Mouse (Mus musculus): ENCODE data around the gene Slc4a2.

Gene Slc4a2

DNA sequence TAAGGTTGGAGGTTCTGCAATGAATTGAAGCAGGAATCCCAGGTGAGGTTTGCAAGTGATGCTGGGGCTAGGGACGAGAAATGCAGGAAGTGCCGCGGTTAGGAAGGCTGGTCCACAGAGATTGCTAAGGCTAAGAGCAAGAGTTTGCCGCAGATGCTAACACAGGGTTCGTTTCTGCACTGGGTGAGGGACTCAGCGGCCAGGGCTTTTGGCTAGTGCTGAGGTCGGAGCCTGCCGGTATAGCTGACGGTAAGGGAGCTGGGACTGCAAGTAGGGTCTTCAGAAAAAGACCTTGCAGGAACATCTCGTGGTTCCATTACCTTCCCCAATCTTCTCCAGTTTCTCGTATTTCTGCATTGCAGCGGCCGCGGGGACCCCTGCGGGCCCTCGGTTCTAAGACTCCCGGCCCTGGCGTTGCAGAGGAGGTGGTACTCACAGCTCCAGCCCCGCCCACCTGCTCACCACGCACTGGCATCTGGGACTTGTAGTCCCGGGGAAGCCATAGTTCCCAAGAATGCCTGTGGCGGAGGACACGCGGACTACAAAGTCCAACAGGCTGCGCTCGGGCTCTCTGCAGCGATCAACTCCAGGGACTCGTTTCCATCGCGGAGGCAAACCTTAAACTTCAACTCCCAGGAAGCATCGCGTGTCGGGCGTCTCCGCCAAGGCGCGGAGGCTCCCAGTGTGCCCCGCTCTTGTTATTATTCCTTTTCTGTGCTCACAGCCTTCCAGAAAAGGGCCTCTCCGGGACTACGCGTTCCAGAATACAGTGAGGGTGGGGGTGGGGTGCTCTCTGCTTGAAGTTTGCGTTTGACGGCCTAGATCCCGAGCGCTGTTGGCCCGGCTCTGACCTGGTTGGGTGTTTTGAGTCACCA is at the start of gene Slc4a2, which contains the start of gene Cdk5:
Slc4a2 (plus strand) TSS at position 709 of the 875 bp plus-strand sequence.
Cdk5 (minus strand) TSS at position 402 of the 875 bp plus-strand sequence.
- DNase-seq, result peak; percentile 98 to 100

GRCm38 (mm10) chr5:24374216-24374615 is 49.4 kb upstream of the Slc4a2 start:
- no peak for DNase-seq

GRCm38 (mm10) chr5:24374666-24375328 is 48.8 kb upstream of the Slc4a2 start:
- DNase-seq, result no peak

DNA sequence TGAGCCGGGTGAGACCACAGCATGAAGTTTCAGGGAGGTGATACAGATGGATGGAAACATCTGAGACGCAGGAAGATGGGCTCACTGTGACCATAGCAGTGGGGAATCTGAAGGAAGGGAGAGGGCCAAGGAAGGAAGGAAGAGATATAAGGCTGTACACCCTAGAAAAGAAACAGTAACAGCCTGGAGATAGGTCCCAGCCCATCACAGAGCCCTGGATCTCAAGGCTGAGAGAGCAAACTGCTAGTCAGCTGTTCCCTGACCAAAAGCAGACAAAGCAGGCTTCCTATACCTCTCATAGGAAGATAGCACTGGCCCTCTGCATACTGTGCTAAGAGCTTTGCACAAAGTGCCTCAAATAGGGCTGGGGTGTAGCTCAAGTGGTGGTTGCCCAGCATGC is 44.9 kb upstream of the Slc4a2 start:
- DNase-seq, result no peak

- DNase-seq, result no peak
These were observed 44.1 kb upstream of the Slc4a2 start for GRCm38 (mm10) chr5:24379501-24379900.

GRCm38 (mm10) chr5:24380499-24380898 is 43.1 kb upstream of the Slc4a2 start:
- DNase-seq, result no peak

DNA sequence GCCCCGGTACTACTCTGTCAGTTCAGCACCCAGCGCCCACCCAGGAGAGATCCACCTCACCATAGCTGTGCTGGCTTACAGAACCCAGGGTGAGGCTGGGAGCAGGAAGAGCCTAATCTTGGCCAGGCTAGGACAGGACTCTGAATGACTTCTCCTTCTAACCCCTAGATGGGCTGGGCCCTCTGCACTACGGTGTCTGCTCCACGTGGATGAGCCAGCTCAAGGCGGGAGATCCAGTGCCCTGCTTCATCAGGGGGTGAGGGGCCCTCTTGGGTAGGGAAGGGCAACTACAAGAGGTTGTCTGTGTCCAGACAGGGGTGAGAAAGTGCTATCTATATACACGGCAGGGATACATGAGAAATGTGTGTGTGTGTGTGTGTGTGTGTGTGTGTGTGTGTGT is 42.2 kb upstream of the Slc4a2 start:
- DNase-seq, result no peak

- DNase-seq, result no peak
These were observed 41.6 kb upstream of the Slc4a2 start for GRCm38 (mm10) chr5:24381988-24382387.

DNA sequence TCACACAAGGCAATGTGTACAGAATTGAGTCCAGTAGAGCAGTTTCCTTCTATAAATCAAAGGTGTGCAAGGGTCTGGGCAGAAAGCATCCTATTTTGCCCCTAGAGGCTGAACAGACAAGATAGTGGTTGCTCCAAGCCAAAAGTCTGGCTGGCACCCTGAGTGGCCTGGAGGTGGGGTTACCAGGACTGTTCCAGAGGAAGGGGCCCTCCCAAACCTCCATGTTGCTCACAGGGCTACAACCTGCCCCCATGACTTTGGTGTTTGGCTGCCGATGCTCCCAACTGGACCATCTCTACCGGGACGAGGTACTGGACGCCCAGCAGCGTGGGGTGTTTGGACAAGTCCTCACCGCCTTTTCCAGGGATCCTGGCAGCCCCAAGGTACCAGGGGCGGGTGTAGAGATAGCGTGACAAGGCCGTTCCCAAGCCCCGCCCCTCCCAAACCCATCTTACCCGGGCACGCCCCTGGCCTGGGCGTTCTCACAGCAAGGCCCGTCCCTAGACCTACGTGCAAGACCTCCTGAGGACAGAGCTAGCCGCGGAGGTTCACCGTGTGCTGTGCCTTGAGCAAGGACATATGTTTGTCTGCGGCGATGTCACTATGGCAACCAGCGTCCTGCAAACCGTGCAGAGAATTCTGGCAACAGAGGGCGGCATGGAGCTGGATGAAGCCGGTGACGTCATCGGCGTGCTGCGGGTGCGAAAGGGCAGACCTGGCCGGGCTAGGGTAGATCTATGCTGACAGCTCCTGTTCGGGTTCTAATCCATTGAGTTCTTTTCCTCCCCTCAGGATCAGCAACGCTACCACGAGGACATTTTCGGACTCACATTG is 40.4 kb upstream of the Slc4a2 start:
- peak; percentile 98 for DNase-seq

DNA sequence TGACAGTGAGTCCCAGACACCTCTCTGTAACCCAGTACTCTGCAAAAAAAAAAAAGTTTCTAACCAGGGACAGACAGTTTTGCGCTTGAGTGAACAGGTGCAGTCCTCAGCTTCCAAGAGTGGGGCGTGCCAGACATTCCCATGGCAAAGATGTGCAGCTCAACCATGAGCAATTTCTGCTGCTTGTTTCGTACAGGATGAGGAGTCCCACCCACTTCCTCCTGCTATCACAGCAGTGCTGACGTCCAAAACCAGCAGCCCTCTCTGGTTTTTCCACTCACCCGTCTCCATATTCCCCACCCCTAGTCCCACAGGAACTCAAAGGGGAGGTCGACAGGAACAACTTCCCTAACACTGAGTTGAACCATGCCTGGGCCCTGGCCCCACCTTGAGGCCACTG is 39.2 kb upstream of the Slc4a2 start:
- DNase-seq, result no peak

DNA sequence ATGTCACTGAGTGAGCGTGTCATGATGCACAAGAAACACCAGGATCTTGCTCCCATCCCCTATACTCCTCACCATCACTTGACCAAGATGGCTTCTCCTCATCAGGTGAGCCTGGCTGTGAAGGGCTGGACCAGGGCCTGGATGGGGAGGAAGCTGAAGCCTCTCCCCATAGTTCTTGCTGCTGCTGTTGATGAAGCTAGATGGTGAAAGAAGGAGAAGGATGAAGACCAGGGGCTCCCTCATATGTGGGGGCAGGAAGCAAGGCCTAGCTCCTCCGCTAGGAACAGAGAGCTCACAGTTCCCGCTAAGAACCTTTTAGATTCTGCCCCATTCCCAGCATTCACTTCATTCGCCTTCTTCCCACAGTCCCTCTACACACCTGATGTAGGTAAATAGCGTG is 38.3 kb upstream of the Slc4a2 start:
- no peak for DNase-seq

GRCm38 (mm10) chr5:24385887-24386550 is 37.6 kb upstream of the Slc4a2 start:
- DNase-seq, result no peak

DNA sequence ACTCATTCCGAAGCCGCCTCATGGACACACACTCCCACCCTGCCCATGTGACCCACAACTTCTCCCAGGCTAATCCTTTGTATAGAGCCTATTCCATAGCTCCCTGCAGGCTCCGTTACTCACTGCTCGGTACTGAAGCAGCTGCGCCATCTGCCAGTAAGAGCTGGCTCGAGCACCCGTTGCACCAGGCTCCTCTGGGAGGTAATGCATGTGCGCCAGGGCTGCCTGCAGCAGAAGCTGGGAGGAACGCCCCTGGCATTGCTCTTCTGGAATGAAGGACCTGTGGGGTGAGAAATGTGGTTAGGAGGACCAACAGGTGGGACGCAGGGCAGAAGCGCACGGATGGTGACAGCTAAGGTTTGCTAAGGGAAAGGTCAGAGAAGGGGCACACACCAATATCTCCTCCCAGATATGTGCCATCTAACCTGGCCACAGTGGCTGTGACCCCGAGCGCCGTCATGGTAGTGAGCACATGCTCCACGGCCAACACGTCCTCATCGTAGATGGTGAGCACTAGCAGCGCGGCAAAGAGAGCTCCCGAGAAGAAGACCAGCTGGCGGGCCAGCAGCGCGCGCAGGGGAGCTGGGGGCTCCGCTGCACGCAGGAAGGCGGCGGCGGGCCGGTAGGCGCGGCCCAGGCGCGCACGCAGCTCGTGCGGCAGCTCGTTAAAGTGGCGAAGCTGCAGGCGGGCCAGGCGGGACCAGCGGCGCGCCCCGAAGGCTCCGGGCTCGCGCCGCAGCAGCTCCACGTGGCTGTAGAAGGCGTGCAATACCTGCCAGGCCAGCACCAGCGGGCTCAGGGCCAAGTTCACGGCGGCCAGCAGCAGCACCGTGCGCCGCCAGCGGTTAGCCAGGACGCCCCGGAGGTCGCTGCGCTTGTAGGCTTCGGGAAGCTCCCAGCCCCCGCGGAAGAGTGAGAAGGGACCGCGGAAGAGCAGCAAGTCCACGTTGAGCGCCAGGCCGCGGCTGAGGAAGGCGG is 36.1 kb upstream of the Slc4a2 start:
- peak; percentile 51 to 65 for DNase-seq

GRCm38 (mm10) chr5:24388246-24388915 is 35.3 kb upstream of the Slc4a2 start:
- DNase-seq, result no peak

GRCm38 (mm10) chr5:24389011-24389657 is 34.5 kb upstream of the Slc4a2 start:
- no peak for DNase-seq

- DNase-seq, result no peak
These were observed 34.0 kb upstream of the Slc4a2 start for GRCm38 (mm10) chr5:24389658-24390020.

DNA sequence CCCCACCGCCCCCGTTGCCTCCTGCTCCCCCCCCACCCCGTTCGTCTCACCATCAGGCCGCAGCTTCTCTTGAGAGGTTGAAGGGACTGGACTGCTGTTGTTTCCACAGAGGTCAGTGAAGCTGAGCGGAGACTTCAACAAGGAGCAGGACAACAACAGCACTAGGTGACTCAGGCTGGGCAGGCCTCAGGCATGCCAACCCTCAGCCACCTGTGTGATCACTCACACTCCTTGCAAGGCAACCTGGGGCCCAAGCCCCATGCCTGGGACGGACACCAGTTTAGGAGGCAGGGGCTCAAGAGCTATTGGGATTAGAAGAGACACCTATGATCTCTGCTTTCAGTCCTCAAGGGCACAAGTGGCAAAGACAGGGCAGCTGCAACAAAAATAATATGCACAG is 31.8 kb upstream of the Slc4a2 start, which contains the start of gene Atg9b:
Atg9b (minus strand) TSS at position 280 of the 400 bp plus-strand sequence.
- no peak for DNase-seq

- no peak for DNase-seq
These were observed 30.9 kb upstream of the Slc4a2 start for GRCm38 (mm10) chr5:24392724-24393123.

- peak; percentile 78 to 84 for DNase-seq
These were observed 30.1 kb upstream of the Slc4a2 start, which contains the start of gene Abcb8 for GRCm38 (mm10) chr5:24393392-24393997. Abcb8 (plus strand) TSS chr5:24393663.
